Mouse (Mus musculus) liver, embryonic 14.5 days (tissue): ENCODE measurements around the gene Flii. TPM values are rescaled to one million over a fixed set of nuclear protein-coding genes. Genes with fewer than 3 reads are reported as not detected.

Experiments used
- ATAC-seq: fragments of 200-750 bp; cut with Nextera tagmentation; 2 replicates; pipeline ENCODE4 v1.8.0; 2017; ENCODE audit warnings: moderate number of reproducible peaks, mild to moderate bottlenecking, moderate library complexity; ENCODE audit not compliant: insufficient read depth
- DNase-seq, 3 experiments: peaks; one replicate each; pipeline ENCODE4 v3.0.0-alpha.2; 2012 to 2013; ENCODE audit warnings: low read depth in 3 of 3, low spot score in 3 of 3
- H3K27ac ChIP-seq: fragments of 300-500 bp; sonication (generic); 2 replicates; pipeline ENCODE4 v1.5.1; 2014; ENCODE audit warnings: moderate library complexity, mild to moderate bottlenecking, control low read depth, inconsistent platforms
- H3K27me3 ChIP-seq: fragments of 300-500 bp; sonication (generic); 2 replicates; pipeline ENCODE4 v1.6.1; 2014; ENCODE audit warnings: mild to moderate bottlenecking, low read length, moderate library complexity; ENCODE audit not compliant: control insufficient read depth, insufficient read depth
- H3K36me3 ChIP-seq: fragments of 300-500 bp; sonication (generic); replicated peaks from 2 replicates; pipeline ENCODE4 v1.6.1; 2014; ENCODE audit warnings: low read depth; ENCODE audit not compliant: control insufficient read depth, insufficient read depth
- H3K4me1 ChIP-seq, 2 experiments: fragments of 200-500 bp in 1 of 2; fragments of 300-500 bp in 1 of 2; sonication (generic) in 1 of 2; replicated peaks; 2 replicates each; pipeline ENCODE4 v1.6.1; 2012 to 2014; ENCODE audit warnings: antibody characterized with exemption in 1 of 2, inconsistent platforms in 1 of 2, low read length in 1 of 2; ENCODE audit not compliant: control insufficient read depth in 2 of 2, insufficient read depth in 2 of 2
- H3K4me2 ChIP-seq: fragments of 300-500 bp; sonication (generic); 2 replicates; pipeline ENCODE4 v1.6.1; 2014; ENCODE audit warnings: low read depth, mild to moderate bottlenecking, control low read depth, moderate library complexity
- H3K4me3 ChIP-seq, 2 experiments: fragments of 200-500 bp in 1 of 2; fragments of 300-500 bp in 1 of 2; sonication (generic) in 1 of 2; 2 replicates each; pipeline ENCODE4 v1.5.1; 2012 to 2014; ENCODE audit warnings: low read depth in 2 of 2, low read length in 2 of 2, mild to moderate bottlenecking in 2 of 2, control low read depth in 1 of 2, inconsistent platforms in 1 of 2, moderate library complexity in 1 of 2; ENCODE audit not compliant: insufficient read depth in 1 of 2
- H3K9ac ChIP-seq: fragments of 300-500 bp; sonication (generic); replicated peaks from 2 replicates; pipeline ENCODE4 v1.6.1; 2014; ENCODE audit warnings: mild to moderate bottlenecking, control low read depth, moderate library complexity
- H3K9me3 ChIP-seq: fragments of 300-500 bp; sonication (generic); 2 replicates; pipeline ENCODE4 v1.6.1; 2016; ENCODE audit warnings: low read length, mixed read lengths; ENCODE audit not compliant: control insufficient read depth
- CTCF ChIP-seq: IDR thresholded peaks from 2 replicates; pipeline ENCODE4 v1.5.1; 2016; ENCODE audit warnings: antibody characterized with exemption, low read depth, control low read depth
- EP300 ChIP-seq: IDR thresholded peaks from 2 replicates; pipeline ENCODE4 v1.6.1; 2016; ENCODE audit warnings: antibody characterized with exemption, low read depth
- WGBS: fragments of 180-500 bp; shearing (Covaris S2); extraction: QIAGEN DNeasy Blood & Tissue Kit; methylation state at CpG from one replicate; pipeline ENCODE4 v1.1.7; 2014; ENCODE audit not compliant: insufficient replicate concordance; 5-methylcytosine and 5-hydroxymethylcytosine counted together
- polyA plus RNA-seq, 2 experiments: library from polyadenylated mRNA; depleted of rRNA in 1 of 2; stranded (reverse) in 1 of 2; unstranded in 1 of 2; fragments of >200 nt; fragmentation: Nextera tagmentation in 1 of 2; extraction: Ambion mirVana in 1 of 2; gene quantifications; 2 replicates each; pipeline versions ENCODE4 v1.2.1 to v1.2.3; 2012 to 2014

Flii gene
- 19.4 and 35.3 TPM in 2 replicates for polyA plus RNA-seq (2012; rRNA removed)
- polyA plus RNA-seq (2014; fragmentation: Nextera tagmentation; extraction: Ambion mirVana), result 22.5 and 25.7 TPM in 2 replicates

- no peak for TF ChIP-seq EP300
- TF ChIP-seq CTCF, result peak; percentile 74
- Histone ChIP-seq H3K4me2 (peak within 1 kb of the TSS; percentile 92), H3K27me3 (no peaks in the 10 kb centered on the region), H3K9ac (peak within 1 kb of the TSS; percentile 71), H3K27ac (peak within 1 kb of the TSS; percentile 78), H3K36me3 (no peaks in the 10 kb centered on the region), H3K4me3 (peak within 1 kb of the TSS; percentile 64 to 90), H3K9me3 (no peaks in the 10 kb centered on the region), H3K4me1 (peaks cover 16 to 24% of the 10 kb centered on the region in 2 experiments)
- ATAC-seq (peak; percentile 74), DNase-seq (peak; percentile 59 to 69 (median 63))
- WGBS, result under 1% methylated on average over 67 of the region's 71 CpGs
Measured at GRCm38 (mm10) chr11:60726601-60727391, at the start of gene Flii. TSS of gene Flii (minus strand) at chr11:60727263.

DNA sequence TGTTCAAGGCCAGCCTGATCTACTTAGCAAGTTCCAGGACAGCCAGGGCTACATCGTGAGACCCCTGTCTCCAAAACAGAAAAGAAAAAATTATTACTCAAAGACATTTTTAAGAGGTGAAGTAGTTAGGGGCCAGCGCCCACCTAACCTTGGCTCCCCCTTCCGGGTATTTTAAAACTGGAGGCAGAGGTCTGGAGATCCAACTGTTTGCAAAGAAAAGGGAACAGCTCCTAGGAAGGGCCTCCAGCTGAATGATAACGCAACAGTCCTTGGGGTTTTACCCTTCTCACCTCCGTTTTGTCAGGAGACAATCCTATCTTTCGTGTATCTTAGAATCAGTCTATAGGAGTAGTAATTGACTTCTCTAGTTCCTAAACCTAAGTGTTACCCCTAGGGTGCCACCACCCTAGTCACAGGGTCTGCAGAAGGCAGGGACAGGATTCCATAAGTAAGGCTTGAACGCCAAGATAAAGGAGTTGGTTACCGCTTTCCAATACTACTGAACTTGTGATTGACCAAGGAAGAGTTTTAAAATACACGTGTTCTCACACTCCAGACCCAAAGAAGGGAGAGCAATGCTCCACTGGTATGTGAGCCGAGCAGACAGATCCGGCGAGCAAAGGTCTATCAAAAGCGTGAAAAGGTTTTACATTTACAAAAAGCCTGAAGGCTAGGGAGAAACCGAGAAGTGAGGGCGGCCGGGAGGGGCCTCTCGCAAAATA is 49.2 kb upstream of the Flii start:
- no peak for DNase-seq
- no peak for TF ChIP-seq CTCF
- H3K4me1 ChIP-seq, result peaks cover 26 to 44% of the 10 kb centered on the region in 2 experiments
- 4% methylated on average over 17 of the region's 17 CpGs for WGBS
- peak overlapping the region; percentile 75 to 93 for H3K4me3 ChIP-seq
- H3K27ac ChIP-seq, result peak overlapping the region; percentile 68
- H3K9me3 ChIP-seq, result no peaks in the 10 kb centered on the region
- ATAC-seq, result no peak
- H3K27me3 ChIP-seq, result no peaks in the 10 kb centered on the region
- peak overlapping the region; percentile 78 for H3K9ac ChIP-seq
- H3K36me3 ChIP-seq, result no peaks in the 10 kb centered on the region; the same call in none of the 2 replicates
- H3K4me2 ChIP-seq, result peak overlapping the region; percentile 76

GRCm38 (mm10) chr11:60775578-60775977 is 48.5 kb upstream of the Flii start:
- Histone ChIP-seq H3K9me3 (no peaks in the 10 kb centered on the region), H3K4me1 (peaks cover 25 to 40% of the 10 kb centered on the region in 2 experiments), H3K4me3 (peak overlapping the region; percentile 75 to 93), H3K36me3 (no peaks in the 10 kb centered on the region; the same call in none of the 2 replicates), H3K27ac (peak overlapping the region; percentile 68; the same call in 1 of the 2 replicates), H3K4me2 (peak overlapping the region; percentile 76), H3K9ac (peak overlapping the region; percentile 78), H3K27me3 (no peaks in the 10 kb centered on the region)
- TF ChIP-seq CTCF, result no peak
- no peak for TF ChIP-seq EP300
- WGBS, result 17% methylated on average over 6 of the region's 6 CpGs
- ATAC-seq (no peak), DNase-seq (no peak)

DNA sequence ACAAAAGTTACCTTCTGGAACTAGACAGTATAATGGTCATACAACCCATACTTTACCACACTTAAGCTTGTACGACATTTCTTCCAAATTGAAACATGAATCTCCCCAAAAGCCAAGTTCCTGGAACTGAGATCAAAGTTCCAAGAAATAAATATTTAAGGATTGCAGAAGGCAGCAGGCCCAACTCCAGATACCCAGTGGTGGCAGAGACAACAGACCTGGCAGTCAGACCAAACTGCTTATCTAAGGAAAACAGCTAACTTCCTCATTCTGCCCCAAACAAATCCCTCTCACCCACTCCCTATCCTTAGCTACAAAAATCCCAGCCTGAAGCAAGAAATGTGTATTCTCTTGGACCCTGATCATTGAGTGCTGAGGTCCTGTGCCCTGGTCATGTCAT is 47.8 kb upstream of the Flii start:
- ATAC-seq (no peak), DNase-seq (peak; percentile 44 to 73 (median 45))
- H3K27ac ChIP-seq, result no peak overlapping the region
- 0 out of 2 replicates have a peak, but pooled peaks have one; percentile 9 for TF ChIP-seq EP300
- TF ChIP-seq CTCF, result no peak
- peak overlapping the region; percentile 9; the same call in 1 of the 2 replicates for H3K9ac ChIP-seq
- no peak overlapping the region for H3K4me3 ChIP-seq
- peaks cover 18 to 33% of the 10 kb centered on the region in 2 experiments for H3K4me1 ChIP-seq
- H3K9me3 ChIP-seq, result no peaks in the 10 kb centered on the region
- no peaks in the 10 kb centered on the region for H3K27me3 ChIP-seq
- 5% methylated on average over 1 of the region's 1 CpGs for WGBS
- no peaks in the 10 kb centered on the region for H3K36me3 ChIP-seq
- H3K4me2 ChIP-seq, result peak overlapping the region; percentile 76
